Mouse (Mus musculus) lung, embryonic 14.5 days (tissue): ENCODE data around the gene Aldh3b1. TPM values are rescaled to one million over a fixed set of nuclear protein-coding genes. Genes with fewer than 3 reads are reported as not detected.
A peak's percentile ranks its signal among the peaks of the same experiment; 100 is the strongest.

Experiments
- ATAC-seq: fragments of 200-750 bp; cut with Nextera tagmentation; 2 replicates; pipeline ENCODE4 v1.8.0; 2017; ENCODE audit warnings: mild to moderate bottlenecking, moderate TSS enrichment, moderate library complexity; ENCODE audit not compliant: insufficient read depth
- DNase-seq: peaks from one replicate; pipeline ENCODE4 v3.0.0-alpha.2; 2015
- H3K27ac ChIP-seq: fragments of 300-500 bp; sonication (generic); 2 replicates; pipeline ENCODE4 v1.5.1; 2014; ENCODE audit warnings: low read depth, mild to moderate bottlenecking, moderate library complexity
- H3K27me3 ChIP-seq: fragments of 300-500 bp; sonication (generic); 2 replicates; pipeline ENCODE4 v1.6.1; 2014; ENCODE audit warnings: low read length, control low read depth; ENCODE audit not compliant: insufficient read depth
- H3K36me3 ChIP-seq: fragments of 300-500 bp; sonication (generic); 2 replicates; pipeline ENCODE4 v1.6.1; 2014; ENCODE audit warnings: control low read depth; ENCODE audit not compliant: insufficient read depth
- H3K4me1 ChIP-seq: fragments of 300-500 bp; sonication (generic); 2 replicates; pipeline ENCODE4 v1.6.1; 2014; ENCODE audit warnings: antibody characterized with exemption, control low read depth; ENCODE audit not compliant: insufficient read depth
- H3K4me2 ChIP-seq: fragments of 300-500 bp; sonication (generic); 2 replicates; pipeline ENCODE4 v1.6.1; 2014; ENCODE audit warnings: mild to moderate bottlenecking
- H3K4me3 ChIP-seq: fragments of 300-500 bp; sonication (generic); 2 replicates; pipeline ENCODE4 v1.5.1; 2014; ENCODE audit warnings: low read depth, low read length
- H3K9ac ChIP-seq: fragments of 300-500 bp; sonication (generic); 2 replicates; pipeline ENCODE4 v1.6.1; 2014
- H3K9me3 ChIP-seq: fragments of 300-500 bp; sonication (generic); 2 replicates; pipeline ENCODE4 v1.6.1; 2016; ENCODE audit warnings: low read depth, low read length, control low read depth
- CTCF ChIP-seq: IDR thresholded peaks from 2 replicates; pipeline ENCODE4 v1.5.1; 2016; ENCODE audit warnings: antibody characterized with exemption, low read depth
- whole genome bisulfite sequencing: fragments of 180-500 bp; shearing (Covaris S2); extraction: QIAGEN DNeasy Blood & Tissue Kit; methylation state at CpG from one replicate; pipeline ENCODE4 v1.1.7; 2014; 5-methylcytosine and 5-hydroxymethylcytosine counted together
- polyA plus RNA-seq: library from polyadenylated mRNA; unstranded; fragments of >200 nt; fragmentation: Nextera tagmentation; extraction: Ambion mirVana; gene quantifications from 2 replicates; pipeline ENCODE4 v1.2.1, GENCODE M21; 2014

The Aldh3b1 gene
- polyA plus RNA-seq, 1 experiment from 2014 or later = 3.6 TPM

DNA sequence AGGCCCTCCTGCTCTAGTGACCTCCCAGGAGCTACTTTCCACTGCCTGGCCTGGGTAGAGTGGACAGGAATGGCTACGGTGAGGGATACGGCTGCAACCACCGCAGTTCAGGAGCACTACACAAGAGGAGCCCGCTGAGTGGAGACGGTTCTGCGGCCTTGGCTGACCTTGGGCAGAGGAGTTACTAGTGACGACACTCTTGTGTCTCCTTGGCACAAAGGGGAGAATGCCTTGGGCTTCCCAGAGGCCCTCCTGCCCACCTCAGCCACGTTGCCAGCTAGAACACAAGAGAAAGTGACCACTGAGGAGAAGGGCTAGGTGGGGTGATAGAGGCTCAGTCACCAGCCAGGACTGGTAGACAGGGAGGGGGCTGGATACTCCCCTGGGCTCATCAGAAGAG lies 5.4 kb downstream of the Aldh3b1 start:
- Histone ChIP-seq H3K4me1 (0 out of 2 replicates have a peak, but pooled peaks cover 4% of the 10 kb centered on the region), H3K36me3 (no peaks in the 10 kb centered on the region), H3K4me3 (no peak overlapping the region), H3K27me3 (no peaks in the 10 kb centered on the region), H3K9me3 (no peaks in the 10 kb centered on the region), H3K27ac (no peak overlapping the region), H3K9ac (no peak overlapping the region), H3K4me2 (no peak overlapping the region)
- DNase-seq (no peak), ATAC-seq (no peak)
- WGBS = 75% methylated on average over 8 of the region's 8 CpGs
- no peak for TF ChIP-seq CTCF

DNA sequence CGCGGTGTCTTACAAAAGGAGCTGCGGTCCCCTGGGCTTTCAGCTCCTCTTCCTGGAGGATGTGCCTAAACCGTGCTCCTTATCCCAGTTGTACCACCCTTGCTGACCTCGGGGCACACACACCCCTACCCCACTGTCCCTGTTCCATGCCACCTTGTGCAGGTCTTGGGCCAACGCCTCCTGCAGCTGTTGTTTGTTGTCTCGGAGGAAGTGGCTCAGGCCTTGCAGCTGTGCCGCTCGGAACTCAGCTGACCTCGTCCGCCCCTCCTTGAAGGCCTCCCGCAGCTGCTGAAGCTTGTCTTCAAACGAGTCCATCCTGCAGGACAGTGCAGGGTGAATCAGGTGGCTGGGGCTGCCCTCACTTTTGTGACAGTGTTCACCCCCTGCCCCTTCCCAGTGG lies 6.0 kb downstream of the Aldh3b1 start:
- DNase-seq = peak; percentile 54
- no peak overlapping the region for H3K4me2 ChIP-seq
- H3K36me3 ChIP-seq = no peaks in the 10 kb centered on the region
- H3K4me1 ChIP-seq = no peaks in the 10 kb centered on the region
- TF ChIP-seq CTCF = no peak
- 0 out of 2 replicates have a peak, but pooled peaks have one; percentile 23 for ATAC-seq
- H3K9me3 ChIP-seq = no peaks in the 10 kb centered on the region
- WGBS = 33% methylated on average over 13 of the region's 13 CpGs
- H3K9ac ChIP-seq = no peak overlapping the region
- H3K4me3 ChIP-seq = no peak overlapping the region
- peak overlapping the region; percentile 24; the same call in 1 of the 2 replicates for H3K27ac ChIP-seq
- no peaks in the 10 kb centered on the region for H3K27me3 ChIP-seq

DNA sequence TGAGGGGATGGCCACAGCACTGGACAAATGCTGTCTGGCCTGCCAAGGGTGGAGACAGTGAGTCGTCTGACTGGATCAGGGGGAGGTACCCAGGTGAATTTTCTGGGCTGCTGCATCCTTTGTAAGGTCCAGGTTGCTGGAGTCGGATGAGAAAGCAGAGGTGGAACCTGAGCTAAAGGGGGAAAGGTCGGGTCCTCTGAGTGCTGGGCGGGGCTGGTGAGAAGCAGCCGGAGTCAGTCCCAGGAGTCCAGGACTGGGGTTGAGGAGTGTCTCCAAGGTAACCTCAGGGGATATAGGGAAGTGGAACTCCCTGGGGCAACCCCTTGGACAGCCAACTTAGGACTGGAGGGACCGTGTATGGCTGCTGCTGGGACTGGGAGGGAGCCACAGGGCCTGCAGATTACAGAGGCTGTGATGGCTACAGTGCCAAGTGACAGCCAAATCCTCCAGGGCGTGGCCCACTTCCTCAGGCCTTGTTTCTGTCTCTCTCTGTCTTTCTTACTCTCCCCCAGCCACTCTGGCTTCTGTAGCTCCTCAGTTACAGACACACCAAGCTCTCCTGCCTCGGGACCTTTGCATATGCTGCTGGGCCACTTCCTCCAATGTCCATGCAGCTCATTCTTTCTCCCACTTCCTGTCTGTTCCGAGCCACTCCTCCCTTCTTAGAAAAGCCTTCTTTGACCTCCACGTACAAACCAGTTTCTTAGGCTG lies 6.8 kb downstream of the Aldh3b1 start:
- Histone ChIP-seq H3K9ac (no peak overlapping the region), H3K9me3 (no peaks in the 10 kb centered on the region), H3K36me3 (no peaks in the 10 kb centered on the region), H3K4me1 (no peaks in the 10 kb centered on the region), H3K27me3 (no peaks in the 10 kb centered on the region), H3K27ac (peak overlapping the region; percentile 24; the same call in 1 of the 2 replicates), H3K4me2 (no peak overlapping the region), H3K4me3 (no peak overlapping the region)
- DNase-seq (no peak), ATAC-seq (no peak)
- 44% methylated on average over 10 of the region's 10 CpGs for WGBS
- TF ChIP-seq CTCF = no peak

DNA sequence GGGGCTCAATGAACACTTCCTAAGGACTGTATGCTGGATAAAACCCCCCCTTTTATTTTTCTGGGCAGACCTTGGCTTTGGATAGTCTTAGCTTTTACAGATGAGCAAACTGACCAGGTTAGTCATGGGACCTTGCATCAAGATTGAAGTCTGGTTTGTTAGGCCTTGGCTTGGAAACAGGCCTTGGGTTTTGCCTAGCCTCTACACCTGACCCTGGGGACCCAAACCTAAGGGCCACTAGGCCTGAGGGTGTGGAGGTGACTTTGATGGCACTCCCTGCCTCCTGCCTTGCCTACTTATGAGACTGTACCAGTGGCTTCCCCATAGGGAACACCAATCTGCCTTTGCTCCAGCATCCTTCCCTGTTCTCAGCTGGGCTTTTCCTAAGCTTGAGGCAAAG lies 9.7 kb downstream of the Aldh3b1 start:
- H3K9ac ChIP-seq = no peak overlapping the region
- DNase-seq (no peak), ATAC-seq (no peak)
- no peak overlapping the region for H3K4me3 ChIP-seq
- H3K4me2 ChIP-seq = no peak overlapping the region
- no peaks in the 10 kb centered on the region for H3K9me3 ChIP-seq
- no peaks in the 10 kb centered on the region for H3K27me3 ChIP-seq
- H3K4me1 ChIP-seq = no peaks in the 10 kb centered on the region
- no peak overlapping the region for H3K27ac ChIP-seq
- no peak for TF ChIP-seq CTCF
- no peaks in the 10 kb centered on the region for H3K36me3 ChIP-seq

DNA sequence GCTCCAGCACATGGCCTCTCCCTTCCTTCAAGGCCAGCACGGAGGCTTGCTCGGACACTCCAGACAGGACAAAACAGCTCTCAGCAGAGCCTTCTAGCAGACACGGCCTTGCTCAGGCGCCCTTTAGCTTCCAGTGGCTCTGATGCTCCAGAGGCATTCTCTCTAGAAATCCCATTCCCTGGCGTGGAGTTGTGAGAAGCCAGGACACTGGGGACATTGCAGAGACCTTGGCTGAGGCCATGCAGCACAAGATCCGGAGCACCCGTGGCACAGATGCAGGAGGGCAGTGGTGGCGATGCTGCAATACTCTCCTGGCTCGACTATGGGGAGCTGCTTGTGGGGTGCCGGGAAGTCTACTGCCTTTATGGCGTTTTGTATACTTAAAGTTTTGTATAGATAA lies 12.9 kb downstream of the Aldh3b1 start:
- Histone ChIP-seq H3K27me3 (no peaks in the 10 kb centered on the region), H3K4me2 (no peak overlapping the region), H3K9me3 (no peaks in the 10 kb centered on the region), H3K9ac (no peak overlapping the region), H3K36me3 (no peaks in the 10 kb centered on the region), H3K4me1 (peaks cover 6% of the 10 kb centered on the region), H3K4me3 (no peak overlapping the region), H3K27ac (no peak overlapping the region)
- ATAC-seq = no peak
- no peak for DNase-seq
- TF ChIP-seq CTCF = no peak
- WGBS = 67% methylated on average over 11 of the region's 11 CpGs

DNA sequence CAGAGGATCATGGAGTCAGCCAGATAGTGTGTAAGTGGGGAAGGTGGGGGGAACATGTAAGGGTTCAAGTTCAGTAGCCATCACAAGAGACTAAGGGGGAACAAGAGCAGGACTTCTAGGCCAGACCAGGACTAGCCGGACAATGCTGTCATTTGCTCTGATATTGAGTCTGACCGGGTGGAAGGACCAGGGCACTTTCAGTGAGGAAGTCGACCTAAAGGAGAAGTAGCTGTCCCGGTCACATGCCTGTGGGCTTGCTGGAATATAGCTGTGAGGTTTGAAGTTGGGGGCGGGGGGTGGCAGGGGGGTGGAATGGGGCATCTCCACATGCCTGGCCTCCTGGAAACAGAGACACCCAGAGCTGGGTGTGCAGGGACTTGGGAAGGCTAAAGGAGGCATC lies 15.1 kb downstream of the Aldh3b1 start:
- Histone ChIP-seq H3K36me3 (peaks cover 19% of the 10 kb centered on the region), H3K4me3 (no peak overlapping the region), H3K27me3 (no peaks in the 10 kb centered on the region), H3K9me3 (no peaks in the 10 kb centered on the region), H3K27ac (peak overlapping the region; percentile 18; the same call in 1 of the 2 replicates), H3K9ac (no peak overlapping the region), H3K4me2 (no peak overlapping the region), H3K4me1 (peaks cover 6% of the 10 kb centered on the region)
- 82% methylated on average over 5 of the region's 5 CpGs for WGBS
- TF ChIP-seq CTCF = no peak
- ATAC-seq = no peak
- no peak for DNase-seq

DNA sequence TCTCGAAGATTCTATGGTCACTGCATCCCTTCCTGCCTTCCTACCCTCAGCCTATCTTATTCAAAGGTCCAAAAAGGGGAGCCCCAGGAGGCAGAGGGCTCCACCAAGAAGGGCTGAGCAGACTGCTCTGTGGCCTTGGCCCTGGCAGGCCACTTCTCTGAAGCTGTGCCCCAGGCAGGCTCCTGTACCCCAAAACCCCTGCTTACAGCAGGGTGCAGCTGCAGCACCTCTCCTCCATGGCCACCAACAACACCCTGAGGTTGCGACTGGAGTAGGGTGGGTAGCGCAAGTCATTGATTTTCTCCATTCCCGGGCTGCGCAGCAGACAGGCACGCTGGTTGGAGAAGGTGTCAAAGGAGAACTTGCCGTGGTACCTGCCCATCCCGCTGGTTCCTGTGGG lies 15.9 kb downstream of the Aldh3b1 start:
- no peak for ATAC-seq
- H3K9ac ChIP-seq = peak overlapping the region; percentile 58
- H3K4me3 ChIP-seq = peak overlapping the region; percentile 58
- no peaks in the 10 kb centered on the region for H3K9me3 ChIP-seq
- no peak for TF ChIP-seq CTCF
- H3K27ac ChIP-seq = peak overlapping the region; percentile 73; the same call in 1 of the 2 replicates
- no peaks in the 10 kb centered on the region for H3K27me3 ChIP-seq
- peak overlapping the region; percentile 79 for H3K4me2 ChIP-seq
- peaks cover 6% of the 10 kb centered on the region for H3K4me1 ChIP-seq
- 85% methylated on average over 8 of the region's 8 CpGs for WGBS
- DNase-seq = no peak
- peaks cover 27% of the 10 kb centered on the region for H3K36me3 ChIP-seq
